Mouse (Mus musculus): Measurements from ENCODE around the gene Il17f. TPM values are rescaled to one million over a fixed set of nuclear protein-coding genes. Genes with fewer than 3 reads are reported as not detected.

The Il17f gene
- polyA plus RNA-seq, 2 experiments = 0.45 TPM; not detected in 1

GRCm38 (mm10) chr1:20760331-20760730 is 30.1 kb downstream of the Il17f start:
- ATAC-seq (ENCODE audit: low FRiP score, low read depth) = no peak
- no peak for DNase-seq (ENCODE audit: low spot score)
- no peaks in the 10 kb centered on the region for H3K9me3 ChIP-seq (ENCODE audit: control insufficient read depth, low read length)
- no peak overlapping the region for H3K27ac ChIP-seq (replicated peaks; ENCODE audit: low read depth, low read length)
- 86% methylated on average over 5 of the region's 5 CpGs for WGBS
- H3K4me1 ChIP-seq (ENCODE audit: control insufficient read depth, insufficient read depth, low read length) = no peaks in the 10 kb centered on the region
- no peak overlapping the region for H3K4me3 ChIP-seq (replicated peaks; ENCODE audit: low read length)
- no peak for TF ChIP-seq POLR2A (IDR thresholded peaks at IDR 0.05; ENCODE audit: borderline replicate concordance, extremely low read depth, insufficient read depth, insufficient read length)
- no peak overlapping the region for H3K4me2 ChIP-seq (replicated peaks; ENCODE audit: low read depth, low read length, severe bottlenecking)
- no peaks in the 10 kb centered on the region for H3K27me3 ChIP-seq (ENCODE audit: control insufficient read depth, insufficient read depth, low read length)
- no peak overlapping the region for H3K9ac ChIP-seq (ENCODE audit: low read depth, low read length, severe bottlenecking)
- no peaks in the 10 kb centered on the region for H3K36me3 ChIP-seq (ENCODE audit: control insufficient read depth, insufficient read depth, low read length)

- Histone ChIP-seq H3K36me3 (ENCODE audit: control insufficient read depth, insufficient read depth, low read length) (no peaks in the 10 kb centered on the region), H3K4me1 (ENCODE audit: control insufficient read depth, insufficient read depth, low read length) (no peaks in the 10 kb centered on the region), H3K27me3 (ENCODE audit: control insufficient read depth, insufficient read depth, low read length) (no peaks in the 10 kb centered on the region), H3K4me2 (replicated peaks; ENCODE audit: low read depth, low read length, severe bottlenecking) (no peak overlapping the region), H3K27ac (replicated peaks; ENCODE audit: low read depth, low read length) (no peak overlapping the region), H3K4me3 (replicated peaks; ENCODE audit: low read length) (no peak overlapping the region), H3K9ac (ENCODE audit: low read depth, low read length, severe bottlenecking) (no peak overlapping the region), H3K9me3 (ENCODE audit: control insufficient read depth, low read length) (no peaks in the 10 kb centered on the region)
- TF ChIP-seq POLR2A (IDR thresholded peaks at IDR 0.05; ENCODE audit: borderline replicate concordance, extremely low read depth, insufficient read depth, insufficient read length) = no peak
- 90% methylated on average over 10 of the region's 10 CpGs for WGBS
- no peak for ATAC-seq (ENCODE audit: low FRiP score, low read depth)
- DNase-seq (ENCODE audit: low spot score) = no peak
These were observed 30.6 kb downstream of the Il17f start for GRCm38 (mm10) chr1:20759799-20760198.

GRCm38 (mm10) chr1:20757586-20757985 is 32.8 kb downstream of the Il17f start:
- ATAC-seq (ENCODE audit: low FRiP score, low read depth) = no peak
- no peak for TF ChIP-seq POLR2A (IDR thresholded peaks at IDR 0.05; ENCODE audit: borderline replicate concordance, extremely low read depth, insufficient read depth, insufficient read length)
- Histone ChIP-seq H3K27ac (replicated peaks; ENCODE audit: low read depth, low read length) (no peak overlapping the region), H3K9ac (ENCODE audit: low read depth, low read length, severe bottlenecking) (no peak overlapping the region), H3K27me3 (ENCODE audit: control insufficient read depth, insufficient read depth, low read length) (no peaks in the 10 kb centered on the region), H3K36me3 (ENCODE audit: control insufficient read depth, insufficient read depth, low read length) (no peaks in the 10 kb centered on the region), H3K9me3 (ENCODE audit: control insufficient read depth, low read length) (no peaks in the 10 kb centered on the region), H3K4me3 (replicated peaks; ENCODE audit: low read length) (no peak overlapping the region), H3K4me1 (ENCODE audit: control insufficient read depth, insufficient read depth, low read length) (no peaks in the 10 kb centered on the region), H3K4me2 (replicated peaks; ENCODE audit: low read depth, low read length, severe bottlenecking) (no peak overlapping the region)
- DNase-seq (ENCODE audit: low spot score) = no peak
- 74% methylated on average over 3 of the region's 3 CpGs for WGBS

GRCm38 (mm10) chr1:20754439-20754838 is 36.0 kb downstream of the Il17f start:
- no peak for ATAC-seq (ENCODE audit: low FRiP score, low read depth)
- no peak for TF ChIP-seq POLR2A (IDR thresholded peaks at IDR 0.05; ENCODE audit: borderline replicate concordance, extremely low read depth, insufficient read depth, insufficient read length)
- Histone ChIP-seq H3K9ac (ENCODE audit: low read depth, low read length, severe bottlenecking) (no peak overlapping the region), H3K27ac (replicated peaks; ENCODE audit: low read depth, low read length) (no peak overlapping the region), H3K27me3 (ENCODE audit: control insufficient read depth, insufficient read depth, low read length) (no peaks in the 10 kb centered on the region), H3K9me3 (ENCODE audit: control insufficient read depth, low read length) (no peaks in the 10 kb centered on the region), H3K4me1 (ENCODE audit: control insufficient read depth, insufficient read depth, low read length) (no peaks in the 10 kb centered on the region), H3K4me3 (replicated peaks; ENCODE audit: low read length) (no peak overlapping the region), H3K36me3 (ENCODE audit: control insufficient read depth, insufficient read depth, low read length) (no peaks in the 10 kb centered on the region), H3K4me2 (replicated peaks; ENCODE audit: low read depth, low read length, severe bottlenecking) (no peak overlapping the region)
- DNase-seq (ENCODE audit: low spot score) = no peak
- 84% methylated on average over 10 of the region's 10 CpGs for WGBS

- no peak for TF ChIP-seq POLR2A (IDR thresholded peaks at IDR 0.05; ENCODE audit: borderline replicate concordance, extremely low read depth, insufficient read depth, insufficient read length)
- no peaks in the 10 kb centered on the region for H3K36me3 ChIP-seq (ENCODE audit: control insufficient read depth, insufficient read depth, low read length)
- no peak for ATAC-seq (ENCODE audit: low FRiP score, low read depth)
- H3K9ac ChIP-seq (ENCODE audit: low read depth, low read length, severe bottlenecking) = no peak overlapping the region
- H3K4me3 ChIP-seq (replicated peaks; ENCODE audit: low read length) = no peak overlapping the region
- DNase-seq (ENCODE audit: low spot score) = no peak
- WGBS = 66% methylated on average over 3 of the region's 3 CpGs
- H3K9me3 ChIP-seq (ENCODE audit: control insufficient read depth, low read length) = no peaks in the 10 kb centered on the region
- H3K4me2 ChIP-seq (replicated peaks; ENCODE audit: low read depth, low read length, severe bottlenecking) = no peak overlapping the region
- H3K27ac ChIP-seq (replicated peaks; ENCODE audit: low read depth, low read length) = no peak overlapping the region
- no peaks in the 10 kb centered on the region for H3K4me1 ChIP-seq (ENCODE audit: control insufficient read depth, insufficient read depth, low read length)
- H3K27me3 ChIP-seq (ENCODE audit: control insufficient read depth, insufficient read depth, low read length) = no peaks in the 10 kb centered on the region
These were observed 49.9 kb downstream of the Il17f start for GRCm38 (mm10) chr1:20740496-20740998.

- 90% methylated on average over 2 of the region's 2 CpGs for WGBS
- no peak overlapping the region for H3K9ac ChIP-seq (ENCODE audit: low read depth, low read length, severe bottlenecking)
- H3K36me3 ChIP-seq (ENCODE audit: control insufficient read depth, insufficient read depth, low read length) = no peaks in the 10 kb centered on the region
- no peaks in the 10 kb centered on the region for H3K27me3 ChIP-seq (ENCODE audit: control insufficient read depth, insufficient read depth, low read length)
- H3K27ac ChIP-seq (replicated peaks; ENCODE audit: low read depth, low read length) = no peak overlapping the region
- ATAC-seq (ENCODE audit: low FRiP score, low read depth) (no peak), DNase-seq (ENCODE audit: low spot score) (no peak)
- no peaks in the 10 kb centered on the region for H3K9me3 ChIP-seq (ENCODE audit: control insufficient read depth, low read length)
- H3K4me3 ChIP-seq (replicated peaks; ENCODE audit: low read length) = no peak overlapping the region
- no peaks in the 10 kb centered on the region for H3K4me1 ChIP-seq (ENCODE audit: control insufficient read depth, insufficient read depth, low read length)
- no peak overlapping the region for H3K4me2 ChIP-seq (replicated peaks; ENCODE audit: low read depth, low read length, severe bottlenecking)
- TF ChIP-seq POLR2A (IDR thresholded peaks at IDR 0.05; ENCODE audit: borderline replicate concordance, extremely low read depth, insufficient read depth, insufficient read length) = no peak
These were observed 51.9 kb downstream of the Il17f start for GRCm38 (mm10) chr1:20738483-20738882.

Measured in limb, embryonic 14.5 days (tissue).